Mouse (Mus musculus) gonadal fat pad, adult 2 months (tissue): ENCODE data around the gene Zfp444. TPM values are rescaled to one million over a fixed set of nuclear protein-coding genes. Genes with fewer than 3 reads are reported as not detected.

Source experiments
- DNase-seq: peaks from one replicate; pipeline ENCODE4 v3.0.0-alpha.2; 2012; ENCODE audit warnings: low read depth
- polyA plus RNA-seq: library from polyadenylated mRNA; depleted of rRNA; stranded (reverse); fragments of >200 nt; gene quantifications from 2 replicates; pipeline ENCODE4 v1.2.3, GENCODE M21; 2012; rRNA removed

Zfp444 gene
- 15.7 and 17.0 TPM in 2 replicates for polyA plus RNA-seq

DNA sequence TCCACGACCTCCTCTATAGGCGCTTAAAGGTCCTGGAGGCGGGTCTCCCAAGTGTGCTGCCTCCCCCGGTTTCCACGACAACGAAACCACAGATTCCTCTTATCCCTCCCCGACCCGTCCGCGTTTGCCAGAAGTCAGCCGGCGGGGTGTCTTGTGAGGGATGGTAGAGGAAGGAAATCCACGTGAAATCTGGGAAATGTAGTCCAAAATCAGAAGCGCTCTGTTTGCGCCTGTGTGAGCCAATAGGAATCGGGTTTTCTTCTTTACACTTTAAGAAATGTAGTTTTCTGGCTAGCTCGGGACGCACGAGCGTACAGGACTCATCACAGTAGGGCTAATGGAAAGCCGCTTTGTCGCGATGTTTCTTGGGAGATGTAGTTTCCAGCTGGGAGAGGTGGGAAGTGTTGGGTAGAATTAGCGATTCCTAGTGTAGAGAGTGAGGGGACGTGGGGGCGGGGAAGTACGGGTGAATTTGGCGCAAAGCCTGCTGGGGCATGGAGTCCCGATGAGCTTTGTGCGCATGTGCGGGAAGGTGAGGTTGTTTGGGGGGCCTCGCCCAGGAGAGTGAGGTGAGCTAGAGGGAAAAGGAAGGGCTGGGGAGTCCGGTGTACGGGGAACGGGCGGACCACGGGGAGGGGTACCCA, at the start of gene Zfp444:
Gene Zfp444, plus strand, starts transcription at position 221 of the 644 bp plus-strand sequence.
- peak; percentile 96 for DNase-seq

- DNase-seq: peak; percentile 28
Observed at GRCm38 (mm10) chr7:6126690-6127448, 45.2 kb upstream of the Zfp444 start.

DNA sequence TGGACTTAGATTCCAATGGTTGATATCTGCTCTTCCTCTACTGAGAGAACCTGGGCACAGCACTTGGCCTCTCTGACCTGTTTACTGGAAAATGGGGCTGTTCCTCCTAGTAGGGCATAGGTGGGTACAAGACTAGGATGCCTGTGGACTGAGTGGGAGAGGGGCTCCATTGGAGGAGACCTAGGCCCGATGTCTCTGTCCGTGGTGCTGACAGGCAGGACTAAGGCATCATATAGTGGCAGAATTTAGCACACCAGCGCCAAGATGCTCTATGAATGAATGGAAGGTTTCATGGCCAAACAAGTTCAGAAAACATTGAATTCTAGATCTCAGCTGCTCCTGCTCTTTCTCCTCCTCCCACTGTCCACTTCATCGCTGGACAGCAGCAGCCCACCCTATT, 41.7 kb upstream of the Zfp444 start:
- no peak for DNase-seq

DNA sequence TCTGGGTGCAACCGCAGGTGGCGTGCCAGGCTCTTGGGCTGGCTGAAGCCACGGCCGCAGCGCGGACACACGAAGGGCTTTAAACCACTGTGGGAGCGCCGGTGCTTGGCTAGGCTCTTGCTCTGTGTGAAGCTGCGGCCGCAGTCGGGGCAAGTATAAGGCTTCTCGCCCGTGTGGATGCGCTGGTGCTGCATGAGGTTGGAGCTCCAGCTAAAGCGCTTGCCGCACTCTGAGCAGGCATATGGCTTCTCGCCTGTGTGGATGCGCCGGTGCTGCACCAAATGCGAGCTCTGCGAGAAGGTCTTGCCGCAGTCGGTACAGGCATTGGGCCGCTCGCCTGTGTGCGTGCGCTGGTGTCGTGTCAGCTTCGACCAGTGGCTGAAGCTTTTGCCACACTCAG, 39.4 kb upstream of the Zfp444 start:
- DNase-seq: no peak

DNA sequence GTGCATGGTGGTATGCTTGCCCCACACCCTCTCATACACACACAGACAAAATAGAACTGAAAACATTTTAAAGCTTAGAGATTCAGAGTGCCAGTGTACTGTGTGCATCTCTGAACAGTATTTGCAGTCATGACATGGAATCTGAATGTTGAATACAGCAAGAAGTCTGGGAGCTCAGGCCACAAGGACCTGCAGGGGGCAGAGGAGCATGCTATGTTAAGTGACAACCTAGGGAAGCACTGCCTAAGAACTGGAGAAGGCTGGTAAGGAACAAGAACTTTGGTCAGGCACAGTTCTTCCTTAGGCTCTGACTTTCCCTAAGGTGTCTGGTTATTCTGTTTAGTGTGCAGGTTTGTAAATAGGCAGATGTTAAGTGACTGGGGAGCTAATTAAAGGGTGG, 35.5 kb upstream of the Zfp444 start:
- no peak for DNase-seq

DNA sequence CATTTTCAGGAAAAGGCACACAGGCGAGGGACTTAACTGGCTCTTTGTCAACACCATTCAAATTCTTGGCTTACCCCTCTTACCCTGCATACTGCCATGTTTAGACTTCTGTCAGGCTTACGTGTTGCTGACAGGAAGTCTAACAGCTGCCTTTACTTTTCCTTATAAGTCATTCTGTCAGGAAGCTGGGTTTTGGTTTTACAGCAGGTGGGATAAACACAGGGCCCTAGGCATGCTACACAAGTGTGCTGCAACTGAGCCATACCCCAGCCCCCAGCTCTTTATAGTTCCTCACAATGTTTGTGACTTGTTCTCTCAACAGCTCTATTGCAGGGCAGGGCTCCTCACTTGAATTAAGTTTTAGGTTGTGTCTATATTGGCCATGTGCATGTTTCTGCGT, 32.7 kb upstream of the Zfp444 start:
- DNase-seq: no peak

DNA sequence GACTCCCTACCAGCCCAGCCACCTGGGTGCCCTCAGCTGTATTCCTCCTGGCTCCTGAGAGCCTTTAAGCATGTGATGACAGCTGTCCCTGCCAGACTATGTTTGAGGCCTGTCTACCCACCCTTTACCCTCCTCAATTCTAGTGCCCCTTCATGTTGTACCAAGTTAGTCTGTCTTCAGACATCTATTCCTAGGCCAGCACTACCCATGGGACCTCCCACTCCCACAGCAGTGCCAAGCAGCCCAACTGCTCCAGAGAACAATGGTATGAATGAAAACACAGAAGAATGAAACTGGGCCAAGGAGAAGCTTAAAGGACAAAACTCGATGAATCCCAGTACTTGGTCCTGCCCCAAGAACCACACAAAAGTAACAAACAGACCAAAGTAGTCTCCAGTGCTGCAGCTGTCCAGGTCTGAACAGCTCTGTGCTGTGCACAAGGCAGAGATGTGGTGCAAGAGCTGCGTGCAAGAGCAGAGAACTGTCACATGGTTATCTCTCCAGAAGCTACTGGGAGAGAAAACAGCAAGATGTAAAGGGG, 28.0 kb upstream of the Zfp444 start:
- DNase-seq: no peak

- DNase-seq: no peak
Observed at GRCm38 (mm10) chr7:6145423-6146188, 26.4 kb upstream of the Zfp444 start.

DNA sequence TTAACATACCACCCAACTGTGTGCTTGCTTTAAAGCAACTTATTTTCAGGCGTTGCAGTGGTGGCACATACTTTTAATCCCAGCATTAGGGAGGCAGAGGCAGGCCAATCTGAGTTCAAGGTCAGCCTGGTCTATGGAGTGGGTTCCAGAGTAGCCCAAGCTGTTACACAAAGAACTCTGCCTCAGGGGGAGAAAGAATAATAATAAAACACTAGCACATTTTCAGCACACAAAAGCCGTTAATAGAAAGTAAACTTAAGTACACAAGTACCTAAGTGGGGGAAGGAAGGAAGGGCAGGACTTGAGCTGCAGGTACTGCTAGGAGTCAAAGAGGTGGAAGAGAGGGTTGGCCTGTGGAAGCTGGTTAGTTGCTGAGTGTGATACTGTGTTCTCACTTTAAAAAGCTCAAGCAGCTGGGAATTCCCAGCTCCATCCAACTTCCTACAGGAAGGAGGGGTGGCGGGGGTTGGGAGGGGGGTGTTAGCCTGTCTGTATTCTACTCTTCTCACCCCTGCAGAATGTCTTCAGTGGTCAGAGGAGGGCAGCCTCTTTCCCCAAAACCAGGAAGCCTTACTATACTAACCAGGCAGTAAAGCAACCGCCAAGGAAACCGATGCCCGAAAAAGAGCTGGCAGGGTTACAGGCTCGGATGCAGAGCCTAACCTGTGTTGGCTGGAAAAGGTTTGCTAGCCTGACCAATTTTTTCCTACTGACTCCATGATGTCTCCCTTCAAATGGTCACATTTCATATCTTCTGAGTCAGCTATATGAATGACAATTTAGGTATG, 25.6 kb upstream of the Zfp444 start:
- DNase-seq: no peak

DNA sequence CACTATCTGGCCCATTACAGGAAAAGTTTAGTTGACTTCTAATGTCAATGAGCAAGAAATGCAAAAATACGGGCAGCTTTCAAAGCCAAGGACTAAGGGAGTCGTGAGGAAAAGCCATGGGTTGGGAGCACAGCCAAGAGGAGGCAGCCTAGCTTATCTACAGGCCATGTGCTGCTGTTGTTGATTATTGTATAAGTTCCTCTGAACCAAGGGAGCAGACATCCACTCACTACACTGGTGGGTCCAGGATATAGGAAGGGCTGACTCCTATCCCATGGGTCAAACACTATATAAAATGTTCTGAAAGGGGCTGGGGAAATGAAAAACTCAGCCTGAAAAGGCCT, 25.1 kb upstream of the Zfp444 start:
- DNase-seq: no peak

DNA sequence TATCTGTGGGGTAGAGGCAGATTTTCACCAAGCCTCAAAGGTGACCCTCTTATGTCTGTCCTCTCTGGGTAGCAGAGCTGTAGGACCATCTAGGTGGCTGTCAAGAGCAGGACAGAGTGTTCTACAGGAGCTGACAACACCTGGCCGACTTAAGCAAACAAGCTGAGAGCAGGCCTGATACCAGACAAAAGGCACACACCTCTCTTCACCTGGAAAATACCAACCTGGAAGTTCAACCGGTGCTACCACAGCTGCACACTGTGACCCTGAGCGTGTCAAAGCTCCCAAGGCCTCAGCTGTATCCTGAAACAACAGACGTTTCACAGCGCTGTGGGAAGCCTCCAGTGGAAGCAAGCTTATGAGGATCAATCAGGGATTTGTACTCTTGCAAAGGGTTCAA, 24.3 kb upstream of the Zfp444 start:
- DNase-seq: no peak

DNA sequence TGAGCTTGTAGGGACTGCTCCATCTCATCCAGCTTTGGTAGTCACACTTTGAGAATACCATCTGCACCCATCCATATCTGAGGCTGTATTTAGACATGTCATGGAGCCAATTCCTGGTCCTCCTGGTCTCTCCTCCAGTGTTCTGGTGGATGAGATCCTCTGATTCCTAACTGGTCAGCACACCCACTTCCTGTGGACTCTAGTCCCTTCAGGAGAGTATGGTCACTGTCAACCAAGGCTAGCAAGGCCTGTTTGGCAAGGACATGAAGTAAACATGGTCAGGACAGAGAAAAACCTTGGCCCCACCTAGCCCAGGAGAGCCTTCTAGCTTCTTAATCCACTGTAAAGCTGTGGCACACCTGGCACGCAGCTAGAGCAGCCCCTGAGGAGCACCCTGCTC, 20.8 kb upstream of the Zfp444 start:
- no peak for DNase-seq

GRCm38 (mm10) chr7:6152036-6152435, 20.0 kb upstream of the Zfp444 start:
- DNase-seq: no peak

DNA sequence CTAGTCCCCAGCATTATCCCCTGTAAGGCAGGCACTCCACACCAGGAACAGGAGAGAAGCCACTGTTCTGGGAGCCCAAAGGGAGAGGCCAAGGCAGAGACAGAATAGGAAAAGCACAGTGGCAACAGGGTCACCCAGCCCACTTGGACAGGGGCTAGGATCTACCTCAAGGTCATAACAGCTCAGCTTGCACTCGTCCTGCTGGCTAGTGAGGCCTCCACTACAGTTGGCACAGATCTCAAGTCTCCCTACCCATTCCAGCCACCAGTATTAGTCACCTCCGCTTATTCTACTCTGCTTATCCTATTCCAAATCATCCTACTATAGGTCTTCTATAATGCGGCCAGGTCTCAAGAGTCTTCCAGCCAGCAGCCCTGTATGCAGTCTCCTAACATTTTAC, 18.9 kb upstream of the Zfp444 start:
- no peak for DNase-seq

- no peak for DNase-seq
Observed at GRCm38 (mm10) chr7:6154164-6154563, 17.9 kb upstream of the Zfp444 start.

DNA sequence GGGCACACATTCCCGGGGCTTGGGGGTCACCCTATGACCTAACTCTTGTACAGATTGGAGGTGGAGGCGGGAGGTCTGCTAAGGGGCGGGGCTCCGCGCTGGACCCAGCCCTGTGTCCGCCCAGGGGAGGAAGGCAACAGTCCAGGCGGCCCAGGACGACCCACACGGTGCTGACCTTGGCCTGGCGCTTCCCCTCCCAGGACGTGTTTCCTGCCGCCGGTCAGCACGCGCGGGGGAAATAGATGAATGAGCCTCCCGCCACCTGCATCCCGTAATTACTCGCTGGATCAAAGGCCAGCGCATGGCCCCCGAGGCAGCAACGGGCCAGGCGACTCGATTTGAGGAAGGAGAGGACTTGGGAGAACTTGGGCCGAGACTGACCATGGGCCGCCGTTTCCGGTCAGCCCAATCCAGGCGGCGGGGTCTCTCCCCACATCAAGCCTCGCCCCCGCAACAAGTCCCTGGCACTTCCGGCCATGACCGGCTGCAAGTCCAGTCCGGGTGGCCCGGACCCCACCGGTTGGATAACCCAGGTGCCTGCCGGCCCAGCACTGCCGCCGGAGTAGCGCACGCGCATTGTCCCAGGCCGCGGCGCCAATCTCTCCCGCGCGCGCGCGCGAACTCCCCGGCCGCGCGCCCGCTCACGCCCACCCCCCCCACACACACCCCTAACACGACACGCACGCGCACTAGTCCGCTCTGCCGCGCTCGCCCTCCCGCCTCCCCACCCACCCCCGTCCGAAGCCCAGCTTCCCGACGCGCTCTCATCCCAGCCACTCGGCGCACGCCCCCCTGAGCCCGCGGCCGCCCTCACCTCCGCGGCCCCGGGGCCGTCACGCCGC, 16.8 kb upstream of the Zfp444 start:
- no peak for DNase-seq

GRCm38 (mm10) chr7:6155901-6156411, 16.1 kb upstream of the Zfp444 start, which contains the start of gene Zfp787:
Gene Zfp787, minus strand, starts transcription at chr7:6155997.
- DNase-seq: no peak

DNA sequence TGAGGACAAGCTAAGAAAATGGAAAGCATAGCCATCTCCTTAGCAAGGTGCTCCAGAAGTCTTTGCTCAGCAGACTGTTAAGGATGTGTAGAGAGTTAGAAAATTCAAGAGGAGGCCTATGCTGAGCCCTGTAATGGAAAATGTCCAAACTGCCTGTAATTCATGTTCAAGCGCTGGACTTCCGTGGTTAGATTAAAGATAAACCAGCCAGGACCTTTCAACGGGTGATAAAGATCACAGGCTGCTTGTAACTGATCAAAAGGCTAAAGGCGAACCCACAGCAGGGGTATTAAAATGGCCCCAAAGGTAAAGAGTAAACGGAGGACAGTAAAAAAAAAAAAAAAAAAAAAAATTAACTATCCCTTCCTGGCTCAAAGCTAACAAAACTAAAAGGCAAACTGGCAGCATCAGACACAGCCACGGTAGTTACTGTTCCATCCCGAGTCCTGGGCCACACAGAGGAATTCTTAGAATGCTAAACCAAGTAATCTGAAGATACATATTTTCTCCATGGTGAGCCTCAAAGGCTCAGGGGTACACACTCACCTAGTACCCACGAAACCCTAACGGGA, 15.0 kb upstream of the Zfp444 start:
- no peak for DNase-seq

DNA sequence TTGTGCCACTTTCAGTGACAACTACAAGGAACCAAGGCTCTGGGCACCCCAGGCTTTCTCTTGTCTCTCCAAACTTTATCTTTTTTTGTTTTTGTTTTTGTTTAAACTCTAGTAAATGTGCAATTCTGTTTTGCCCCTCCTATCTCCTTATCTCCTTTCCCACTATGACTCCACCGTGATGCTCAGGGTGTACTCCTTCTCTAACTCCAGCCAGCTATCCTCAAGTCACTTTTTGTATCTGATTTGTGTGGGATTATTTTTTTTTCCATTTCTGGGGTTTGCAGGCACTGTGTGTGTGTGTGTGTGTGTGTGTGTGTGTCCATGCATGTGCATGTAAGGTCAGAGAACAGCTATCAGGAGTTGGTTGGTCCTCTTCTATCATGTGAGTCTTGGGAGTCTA, 14.5 kb upstream of the Zfp444 start:
- DNase-seq: no peak

DNA sequence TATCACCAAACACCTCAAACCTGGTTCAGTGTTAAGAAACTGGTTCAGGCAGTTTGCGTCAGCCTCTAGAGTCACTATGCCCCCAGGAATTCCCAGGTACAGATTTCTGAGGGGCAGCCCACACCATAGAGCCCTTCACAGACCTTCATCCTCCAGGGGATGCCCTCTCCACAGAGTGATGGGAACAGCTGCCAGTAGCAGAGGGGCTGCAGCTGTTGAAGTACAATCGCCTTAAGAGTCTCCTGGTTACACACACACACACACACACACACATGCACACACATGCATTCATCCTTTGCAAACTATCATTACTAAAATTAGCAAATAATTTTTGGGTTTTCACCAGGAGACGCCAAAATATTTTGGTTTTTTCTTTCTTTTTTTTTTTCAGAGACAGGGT, 12.4 kb upstream of the Zfp444 start:
- no peak for DNase-seq
